Mouse (Mus musculus) erythroblast, adult 5-6 weeks (primary cell): ENCODE measurements around the gene Dtx3. TPM values are rescaled to one million over a fixed set of nuclear protein-coding genes. Genes with fewer than 3 reads are reported as not detected.
A peak's percentile ranks its signal among the peaks of the same experiment; 100 is the strongest.

ENCODE experiments used
- ATAC-seq: replicated peaks from 2 replicates; pipeline ENCODE4 v1.8.0; 2016; ENCODE audit warnings: moderate number of reproducible peaks, mild to moderate bottlenecking, moderate TSS enrichment, inconsistent platforms; ENCODE audit not compliant: poor library complexity, low FRiP score, severe bottlenecking
- total RNA-seq, 2 experiments: library from RNA; stranded (forward) in 1 of 2; stranded (reverse) in 1 of 2; fragments of 150-400 nt in 1 of 2; fragments of 200-764, 138-1000 nt in 1 of 2; gene quantifications; 2 replicates each; pipeline versions ENCODE4 v1.2.3 to v1.2.4; 2015 to 2017; ENCODE audit warnings: low replicate concordance in 2 of 2

Gene Dtx3
- 10.4 and 18.0 TPM in 2 replicates for total RNA-seq (2015; ENCODE audit: low replicate concordance)
- 8.4 and 9.4 TPM in 2 replicates for total RNA-seq (2017; ENCODE audit: low replicate concordance)

DNA sequence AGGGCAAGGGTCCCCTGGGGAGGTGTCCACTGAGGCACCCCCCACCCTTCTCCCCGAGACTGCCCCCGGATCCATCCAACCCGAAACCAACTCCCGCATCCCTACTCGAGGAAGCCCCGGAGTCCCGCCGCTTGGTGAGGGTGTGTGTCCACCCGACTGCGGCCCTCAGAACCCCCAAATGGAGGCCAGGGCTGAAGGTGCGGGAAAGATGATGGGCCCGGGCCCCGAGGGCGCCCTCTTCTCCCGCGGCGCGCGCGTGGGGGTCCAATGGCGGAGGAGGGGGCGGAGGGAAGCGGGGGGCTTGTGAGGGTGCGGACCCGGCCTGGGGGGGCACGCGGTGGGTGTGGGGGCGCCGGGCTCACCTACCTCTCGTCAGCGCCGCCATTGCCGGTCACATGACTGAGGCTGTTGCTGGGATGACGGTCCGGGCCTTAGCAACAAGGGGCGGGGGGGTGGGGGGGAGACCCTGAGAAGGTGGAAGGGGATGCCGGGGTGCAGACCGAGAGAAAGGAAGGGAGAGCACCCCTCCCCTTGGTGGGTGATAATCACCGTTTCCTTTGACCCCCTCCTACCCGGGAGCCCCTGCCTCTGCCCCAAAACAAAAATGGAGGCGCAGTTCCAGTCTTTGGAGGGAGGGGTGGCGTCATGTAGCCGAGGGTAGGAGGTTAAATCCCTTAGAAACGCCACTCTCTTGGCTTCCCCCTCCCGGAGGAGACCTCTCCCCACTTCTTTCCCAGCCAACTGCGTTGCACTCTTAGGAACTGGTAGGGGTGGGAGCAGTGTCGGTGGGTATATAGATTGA, at the start of gene Dtx3:
Gene Dtx3, minus strand, starts transcription at position 401 of the 802 bp plus-strand sequence.
- ATAC-seq = no peak

DNA sequence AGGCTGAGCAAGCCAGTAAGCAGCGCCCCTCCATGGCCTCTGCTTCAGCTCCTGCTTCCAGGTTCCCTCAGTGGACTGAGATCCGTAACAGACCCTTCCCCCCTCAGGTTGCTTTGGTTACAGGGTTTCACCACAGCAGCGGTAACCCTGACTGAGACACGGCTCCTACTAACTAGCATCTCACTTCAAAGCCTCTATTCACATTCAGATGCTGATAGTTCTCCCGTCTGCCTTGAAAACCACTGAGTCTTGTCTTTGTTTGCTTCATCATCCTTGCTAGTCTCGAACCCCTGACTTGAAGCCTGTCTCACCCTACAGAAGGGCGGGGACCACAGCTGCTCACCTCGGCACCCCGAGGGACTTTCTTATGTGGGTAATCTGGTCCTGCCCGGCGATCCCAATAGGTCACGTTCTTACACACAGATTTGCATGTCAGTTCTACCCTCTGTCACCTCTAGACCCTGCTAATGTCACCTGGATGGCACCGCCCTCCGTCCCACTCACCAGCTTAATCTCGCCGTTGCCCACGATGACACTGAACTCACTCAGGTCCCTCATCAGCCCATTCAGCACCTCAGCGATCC, 42.8 kb upstream of the Dtx3 start:
- ATAC-seq = no peak

DNA sequence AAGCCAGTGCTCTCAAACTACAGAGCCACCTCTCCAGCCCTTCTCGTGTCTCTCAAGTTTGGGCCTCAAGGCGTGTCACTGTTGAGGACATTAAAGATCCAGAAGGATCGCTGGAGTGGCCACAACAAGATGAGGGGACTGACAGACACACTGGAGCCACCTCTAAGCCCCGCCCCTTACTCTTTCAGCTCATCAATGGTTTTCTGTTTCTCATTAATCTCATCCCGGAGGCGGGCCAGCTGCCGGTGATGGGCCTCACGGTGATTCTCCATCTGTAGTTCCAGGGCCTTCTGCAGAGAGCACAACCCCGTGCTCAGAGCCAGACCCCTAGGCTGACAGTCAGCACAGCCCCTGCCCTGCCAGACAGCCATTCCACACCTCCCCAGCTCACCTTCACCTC, 41.0 kb upstream of the Dtx3 start:
- ATAC-seq = no peak

GRCm38 (mm10) chr10:127233141-127233540, 37.6 kb upstream of the Dtx3 start:
- no peak for ATAC-seq

GRCm38 (mm10) chr10:127231741-127232140, 36.2 kb upstream of the Dtx3 start:
- ATAC-seq = no peak

DNA sequence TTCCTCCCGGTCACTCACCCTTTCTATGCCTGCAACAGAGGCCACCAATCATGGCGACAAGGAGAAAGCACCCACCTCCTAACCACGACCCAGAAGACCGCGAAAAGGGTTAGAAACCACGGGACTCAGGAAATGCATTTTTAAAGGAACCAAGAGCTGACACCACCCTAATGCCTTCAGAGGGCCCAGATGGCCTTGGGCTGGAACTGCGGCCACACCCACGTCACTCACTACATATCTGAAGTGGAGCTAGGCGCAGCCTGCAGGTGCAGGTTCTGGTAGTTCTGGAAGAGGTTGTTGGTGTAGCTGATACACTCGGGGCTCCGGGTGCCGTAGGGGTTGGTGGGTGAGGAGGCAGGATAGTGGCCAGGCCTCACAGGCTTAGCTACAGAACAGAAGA, 35.2 kb upstream of the Dtx3 start:
- ATAC-seq = no peak

GRCm38 (mm10) chr10:127228897-127229296, 33.4 kb upstream of the Dtx3 start:
- peak; percentile 83 for ATAC-seq

- no peak for ATAC-seq
Measured at GRCm38 (mm10) chr10:127227163-127227562, 31.6 kb upstream of the Dtx3 start.

GRCm38 (mm10) chr10:127226318-127226895, 30.9 kb upstream of the Dtx3 start:
- 0 out of 2 replicates have a peak, but pooled peaks have one; percentile 24 for ATAC-seq

DNA sequence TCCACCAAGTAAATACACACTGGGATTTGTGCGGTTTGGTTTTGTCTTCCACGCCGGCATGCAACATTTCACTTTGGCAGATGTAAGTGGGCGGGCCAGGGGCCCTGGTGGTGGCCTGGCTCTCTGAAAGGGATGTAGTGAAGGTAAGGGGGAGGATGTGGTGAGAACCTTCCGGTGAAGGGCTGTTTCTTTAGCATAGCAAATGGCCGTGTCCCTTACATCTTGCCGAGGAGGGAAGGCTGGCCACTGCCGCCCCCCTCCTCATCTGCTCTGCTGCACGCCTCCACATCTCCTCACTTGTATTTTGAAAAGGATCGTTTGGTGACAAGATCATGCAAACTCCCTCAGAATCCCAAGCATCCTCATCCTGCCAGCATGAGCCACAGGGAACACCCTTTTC, 30.2 kb upstream of the Dtx3 start:
- no peak for ATAC-seq

DNA sequence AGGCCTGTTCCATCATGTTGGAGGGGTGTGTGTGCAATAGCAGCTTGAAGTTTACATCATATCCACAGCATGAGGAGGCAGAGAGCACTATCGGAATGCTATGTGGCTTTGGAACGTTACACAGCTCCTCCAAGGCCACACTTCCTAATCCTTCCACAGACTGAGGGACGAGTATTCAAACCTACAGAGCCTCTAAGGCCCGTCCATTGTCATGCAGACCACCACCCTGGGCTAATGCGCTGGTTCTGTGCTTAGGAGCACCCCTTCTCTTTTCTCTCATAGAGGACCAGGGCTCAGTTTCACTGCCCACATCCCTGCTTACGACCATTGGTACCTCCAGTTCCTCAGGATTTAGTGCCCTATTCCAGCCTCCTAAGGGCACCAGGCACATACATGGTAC, 29.7 kb upstream of the Dtx3 start:
- ATAC-seq = no peak

DNA sequence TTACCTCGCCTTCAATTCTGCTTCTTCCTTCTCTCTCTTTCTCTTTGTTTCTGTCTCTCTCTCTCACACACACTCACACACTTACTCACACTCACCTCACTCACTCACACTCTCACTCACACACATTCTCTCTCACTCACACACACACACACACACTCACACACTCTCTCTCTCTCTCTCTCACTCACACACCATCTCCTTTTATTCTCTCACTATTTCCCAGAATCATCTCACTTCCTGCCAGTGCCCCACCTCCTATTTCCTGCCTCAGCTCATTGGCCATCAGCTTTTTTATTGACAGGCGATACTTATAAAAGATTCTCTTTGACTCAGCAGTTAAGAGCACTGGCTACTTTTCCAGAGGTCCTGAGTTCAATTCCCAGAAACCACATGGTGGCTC, 22.8 kb upstream of the Dtx3 start:
- no peak for ATAC-seq

- ATAC-seq = no peak
Measured at GRCm38 (mm10) chr10:127217177-127217576, 21.6 kb upstream of the Dtx3 start.

DNA sequence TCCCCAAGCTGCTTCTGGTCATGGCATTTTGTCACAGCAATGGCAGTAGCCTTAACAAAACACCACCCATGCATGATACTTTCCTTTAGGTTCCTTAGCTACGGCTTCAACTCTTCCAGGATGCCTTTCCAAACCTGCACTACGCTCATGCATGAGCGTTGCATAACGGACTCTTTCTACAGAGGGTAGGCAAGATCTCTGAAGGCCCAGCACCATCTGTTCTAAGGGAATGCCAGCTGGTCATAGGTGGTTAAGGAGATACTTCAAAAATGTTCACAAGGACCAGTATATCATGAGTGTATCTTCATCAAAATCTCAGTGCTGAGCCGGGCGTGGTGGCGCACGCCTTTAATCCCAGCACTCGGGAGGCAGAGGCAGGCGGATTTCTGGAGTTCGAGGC, 20.9 kb upstream of the Dtx3 start:
- ATAC-seq = no peak

- no peak for ATAC-seq
Measured at GRCm38 (mm10) chr10:127214422-127214803, 18.9 kb upstream of the Dtx3 start.

DNA sequence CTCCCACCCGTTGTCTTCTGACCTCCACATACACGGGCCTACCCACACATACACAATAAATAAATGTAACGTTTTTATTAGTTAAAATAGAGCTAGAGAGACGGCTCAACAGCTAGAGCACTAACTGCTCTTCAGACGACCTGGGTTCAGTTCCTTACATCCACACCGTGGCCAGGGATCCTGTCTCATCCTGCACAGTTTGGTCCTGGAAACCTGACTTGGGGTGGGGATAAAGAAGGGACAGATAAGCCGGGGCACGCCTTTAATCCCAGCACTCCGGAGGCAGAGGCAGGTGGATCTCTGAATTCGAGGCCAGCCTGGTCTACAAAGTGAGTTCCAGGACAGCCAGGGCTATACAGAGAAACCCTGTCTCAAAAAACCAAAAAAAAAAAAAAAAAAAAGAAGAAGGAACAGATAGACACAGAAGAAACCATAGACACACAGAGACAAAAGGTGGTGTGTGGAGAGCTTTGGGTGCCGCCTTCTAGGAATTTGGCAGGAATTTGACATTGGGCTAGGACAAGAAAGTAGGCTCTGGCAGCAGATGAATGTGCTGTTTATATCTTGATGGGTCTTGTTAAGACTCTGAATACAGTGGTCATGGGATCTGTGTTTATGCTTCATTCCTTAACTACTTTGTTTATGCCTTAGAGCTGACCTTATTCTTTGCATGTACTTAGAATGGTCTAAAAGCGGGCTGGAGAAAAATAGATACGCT, 18.3 kb upstream of the Dtx3 start:
- no peak for ATAC-seq

- no peak for ATAC-seq
Measured at GRCm38 (mm10) chr10:127213272-127213671, 17.7 kb upstream of the Dtx3 start.

- ATAC-seq = peak; percentile 90
Measured at GRCm38 (mm10) chr10:127211414-127211854, 15.9 kb upstream of the Dtx3 start, which contains the start of gene Pip4k2c. Gene Pip4k2c (minus strand): TSS chr10:127211585.

GRCm38 (mm10) chr10:127210961-127211405, 15.5 kb upstream of the Dtx3 start:
- peak; percentile 74 for ATAC-seq

DNA sequence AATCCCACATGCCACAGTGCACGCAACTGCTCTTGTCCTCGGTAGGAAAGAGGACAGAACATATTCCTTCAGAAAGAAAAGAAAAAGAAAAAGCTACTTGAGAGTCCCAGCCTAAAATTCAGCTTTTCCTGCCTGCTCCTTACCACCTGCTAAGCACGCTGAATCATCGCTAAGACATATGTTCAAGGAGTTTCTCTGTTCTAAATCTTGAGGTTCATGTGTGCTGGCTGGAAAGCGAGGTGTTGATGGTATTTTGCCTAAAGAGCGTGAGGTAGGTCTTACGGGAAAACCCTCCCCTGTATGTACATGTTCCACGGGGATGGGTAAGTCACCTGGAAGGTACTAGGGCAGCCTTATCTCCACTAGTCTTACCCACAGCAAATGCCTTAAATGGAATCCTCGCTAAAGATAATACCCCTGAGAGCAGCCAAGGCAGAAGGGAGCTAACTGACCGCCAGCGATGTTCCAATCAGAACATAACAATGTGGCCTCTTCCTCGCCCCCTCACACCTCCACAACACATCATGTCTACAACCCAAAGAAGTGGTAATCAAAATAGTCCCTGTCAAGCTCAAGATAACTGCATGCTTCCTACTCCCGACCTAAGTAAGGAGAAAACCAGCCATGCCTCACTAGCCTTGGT, 14.5 kb upstream of the Dtx3 start:
- ATAC-seq = no peak
